Mouse (Mus musculus): ENCODE results near the gene Nfia.

DNA sequence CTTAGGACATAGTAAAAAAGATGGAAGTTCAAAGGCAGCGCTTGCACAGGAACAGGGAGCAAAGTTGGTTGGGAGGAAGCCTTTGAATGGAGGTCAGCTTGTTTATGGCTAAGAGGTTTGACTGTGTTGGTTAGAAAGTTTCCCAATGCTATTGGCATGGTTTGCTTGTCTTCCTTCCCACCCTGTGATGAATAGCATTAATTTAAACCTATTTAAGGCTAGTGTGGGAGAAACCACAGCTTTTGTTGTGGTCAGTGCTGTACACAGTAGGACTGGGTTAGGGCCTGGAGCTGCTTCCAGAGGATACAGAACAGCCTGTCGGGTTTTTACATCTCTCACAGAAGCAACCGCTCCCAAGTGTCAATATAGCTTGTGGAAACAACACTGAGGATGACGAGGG, 16.0 kb downstream of the Nfia start:
- TF ChIP-seq CTCF (IDR thresholded peaks at IDR 0.05; ENCODE audit: borderline replicate concordance, insufficient read depth, low read length): no peak
- no peak for TF ChIP-seq POLR2A (IDR thresholded peaks at IDR 0.05; ENCODE audit: low read depth, low read length)

All from embryonic fibroblast, embryonic 13.5 days (primary cell).